Mouse (Mus musculus) right cerebral cortex, adult 2 months (tissue): ENCODE data around the gene Zfp513.
"Not testable (repeated sequence)": the region's sequence is repeated elsewhere in the genome, so short reads cannot be mapped to it uniquely, and the experiment has no call there.

Source experiments
- DNase-seq, 2 experiments: peaks; one replicate each; pipeline ENCODE4 v3.0.0; 2021 to 2022; ENCODE audit warnings: low spot score in 2 of 2

Zfp513 gene

DNA sequence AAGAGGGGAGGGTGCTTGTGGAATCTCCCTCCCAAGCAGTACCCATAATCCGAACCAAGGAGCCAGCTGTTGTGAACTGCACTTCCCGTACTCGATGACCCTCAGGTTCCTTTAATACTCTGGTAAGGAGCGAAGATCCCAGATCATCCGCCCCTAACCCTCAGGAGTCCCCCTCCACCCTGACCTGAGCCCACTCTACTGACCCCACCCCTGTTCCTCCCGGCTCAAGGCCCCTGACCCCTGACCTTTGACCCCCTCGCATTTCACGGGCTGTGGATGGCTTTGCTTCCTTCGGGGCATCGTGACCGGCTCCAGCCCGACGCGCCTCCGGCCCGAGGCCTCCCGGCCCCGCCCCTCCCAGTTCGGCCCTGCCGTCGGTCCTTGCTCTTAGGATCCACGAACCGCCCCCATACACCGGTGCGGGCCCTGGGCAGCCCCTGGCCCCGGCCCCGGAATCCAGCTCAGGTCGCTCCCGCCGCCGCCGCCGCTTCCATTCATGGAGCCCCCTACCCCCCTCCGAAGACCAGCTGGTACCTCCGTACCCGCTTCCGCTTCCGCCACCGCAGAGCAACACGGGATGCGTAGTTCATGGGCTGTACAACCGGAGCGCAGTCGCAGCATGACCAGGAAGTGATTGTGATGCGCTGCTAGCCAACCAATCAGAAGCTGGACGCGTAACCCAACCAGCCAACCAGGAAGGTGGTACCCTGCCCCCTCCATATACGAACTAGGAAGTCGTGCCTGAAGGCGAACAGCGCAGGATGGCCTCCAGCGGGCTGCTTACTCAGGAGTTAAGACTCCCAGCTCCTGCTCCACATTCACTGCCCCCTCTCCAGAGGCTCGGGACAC, at the start of gene Zfp513:
Gene Zfp513 (minus strand): TSS at position 562 of the 849 bp plus-strand sequence.
- peak; percentile 97 to 98 for DNase-seq

DNA sequence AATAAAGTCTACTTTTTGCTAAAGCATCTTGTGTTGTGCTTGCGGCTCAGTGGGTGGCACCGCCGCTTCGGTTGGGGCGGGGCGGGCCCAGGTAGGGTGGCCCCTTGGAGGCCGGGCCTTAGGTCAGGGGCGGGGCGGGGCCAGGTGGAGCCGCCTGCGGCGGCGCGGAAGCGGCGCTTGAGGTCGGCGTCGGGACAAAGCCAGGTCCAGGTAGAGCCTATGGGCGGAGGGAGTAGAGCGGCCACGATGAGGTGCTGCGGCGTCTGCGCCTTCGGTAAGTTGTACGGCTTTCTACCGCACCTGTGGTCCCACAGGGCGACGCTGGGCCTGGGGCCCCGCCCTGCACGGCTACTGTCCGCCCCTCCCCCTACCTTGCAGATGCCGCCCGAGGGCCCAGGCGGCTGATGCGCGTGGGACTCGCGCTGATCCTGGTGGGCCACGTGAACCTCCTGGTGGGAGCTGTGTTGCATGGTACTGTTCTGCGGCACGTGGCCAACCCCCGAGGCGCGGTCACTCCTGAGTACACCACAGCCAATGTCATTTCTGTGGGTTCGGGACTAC, 49.5 kb upstream of the Zfp513 start, which contains the start of gene Krtcap3:
Gene Krtcap3 (plus strand): TSS at position 151 of the 561 bp plus-strand sequence.
- DNase-seq: no peak

DNA sequence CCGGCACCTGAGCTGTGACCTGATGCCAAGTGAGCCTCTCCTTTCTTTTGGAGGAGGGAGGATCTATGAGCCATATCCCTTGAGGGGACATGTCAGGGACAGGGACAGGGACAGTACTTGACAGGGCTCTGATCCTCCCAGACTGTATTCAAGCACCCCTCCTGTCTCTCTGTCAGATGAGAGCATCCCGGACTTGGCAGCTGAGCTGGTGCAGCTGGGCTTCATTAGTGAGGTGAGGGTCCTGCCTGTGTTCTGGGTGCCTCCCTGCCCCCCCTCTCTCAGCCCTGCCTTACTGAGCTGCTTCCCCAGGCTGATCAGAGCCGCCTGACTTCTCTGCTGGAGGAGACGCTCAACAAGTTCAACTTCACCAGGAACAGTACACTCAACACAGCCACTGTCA, 48.6 kb upstream of the Zfp513 start:
- DNase-seq: no peak

DNA sequence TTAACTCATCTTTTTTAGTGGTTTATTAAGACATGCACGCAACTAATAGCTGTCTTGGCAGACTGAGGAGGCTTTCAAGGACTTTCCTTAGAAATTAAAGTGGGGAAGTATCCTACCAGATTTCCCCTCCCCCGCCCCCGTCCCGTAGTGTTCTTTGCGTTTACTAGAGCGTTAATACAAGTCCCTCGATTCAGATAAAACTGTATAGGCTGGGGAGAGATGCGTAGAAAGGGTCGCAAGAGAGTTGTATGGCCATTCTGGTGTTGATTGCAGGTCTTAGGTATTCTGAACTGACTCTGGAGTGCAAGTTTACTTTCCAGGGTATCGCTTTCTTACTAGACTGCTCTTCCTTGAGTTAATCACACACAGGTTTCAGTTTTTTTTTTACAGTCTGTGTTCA, 40.1 kb upstream of the Zfp513 start:
- DNase-seq: no peak

DNA sequence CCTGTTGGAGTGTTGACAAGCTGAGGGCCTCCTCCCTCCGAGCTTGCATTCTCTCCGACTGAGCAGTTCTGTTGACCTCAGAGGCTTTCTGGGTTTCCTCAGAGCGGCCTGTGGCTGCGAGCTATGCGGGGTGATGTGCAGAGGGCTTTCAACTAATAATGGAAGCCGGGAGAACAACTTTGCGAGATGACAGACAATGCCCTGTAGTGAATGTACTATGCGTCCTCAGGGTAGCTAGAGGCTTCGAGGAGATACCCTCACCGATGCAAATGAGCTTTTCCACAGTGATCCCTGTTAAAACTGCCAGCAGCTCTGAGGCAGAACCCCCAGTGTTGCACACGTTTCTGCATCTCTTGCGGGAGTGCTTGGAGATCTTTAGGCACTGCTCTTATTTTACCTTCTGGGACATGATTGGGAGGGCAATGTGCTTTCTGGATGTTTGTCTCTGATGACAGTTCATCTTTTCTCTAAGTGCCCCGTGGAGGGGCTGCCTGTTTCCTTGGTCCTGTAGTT, 39.5 kb upstream of the Zfp513 start:
- no peak for DNase-seq

DNA sequence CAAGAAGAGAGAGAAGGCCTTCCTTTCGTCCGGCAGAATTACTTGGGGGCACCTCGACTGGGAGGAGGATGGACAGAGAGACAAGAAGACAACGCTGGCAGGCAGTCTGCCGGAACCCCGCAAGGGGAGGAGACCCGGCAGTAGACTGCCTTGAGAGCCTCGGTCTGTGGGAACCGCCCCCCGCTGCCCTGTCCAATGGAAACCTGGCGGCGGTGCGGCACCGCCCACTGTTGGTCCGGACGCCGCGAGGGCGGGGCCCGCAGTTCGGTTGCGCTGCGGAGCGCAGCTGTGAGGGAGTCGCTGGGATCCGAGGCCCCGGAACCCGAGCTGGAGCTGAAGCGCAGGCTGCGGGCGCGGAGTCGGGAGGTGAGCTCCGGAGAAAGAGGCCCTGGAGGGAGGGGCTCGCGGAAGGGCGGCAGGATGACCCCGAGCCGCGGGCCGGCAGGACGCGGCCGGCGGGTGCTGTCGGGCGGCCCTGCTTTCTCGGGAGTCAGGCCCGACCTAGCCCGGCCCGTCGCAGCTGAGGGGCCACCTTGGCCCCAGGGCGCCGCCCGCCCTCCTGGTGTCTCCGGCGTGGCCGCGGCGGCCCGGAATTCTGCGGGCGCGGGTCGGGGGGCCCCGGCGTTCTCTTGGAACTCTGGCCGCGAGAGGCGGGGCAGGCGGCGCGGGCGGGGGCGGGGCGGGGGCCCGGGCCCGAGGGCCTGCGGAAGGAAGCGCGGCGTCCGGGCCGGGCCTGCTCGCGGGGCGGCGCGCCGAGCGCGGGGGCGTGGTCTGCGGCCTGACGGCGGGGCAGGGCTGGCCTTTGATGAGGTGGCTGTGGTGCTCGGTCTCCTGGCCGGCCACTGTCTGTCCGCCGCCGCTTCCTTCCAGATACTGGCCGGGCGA, 38.8 kb upstream of the Zfp513 start, which contains the start of the genes Nrbp1 and Gm9970:
Gene Nrbp1 (plus strand): TSS at position 228 of the 885 bp plus-strand sequence.
Gene Gm9970 (minus strand): TSS at position 596 of the 885 bp plus-strand sequence.
- peak; percentile 93 to 95 for DNase-seq

DNA sequence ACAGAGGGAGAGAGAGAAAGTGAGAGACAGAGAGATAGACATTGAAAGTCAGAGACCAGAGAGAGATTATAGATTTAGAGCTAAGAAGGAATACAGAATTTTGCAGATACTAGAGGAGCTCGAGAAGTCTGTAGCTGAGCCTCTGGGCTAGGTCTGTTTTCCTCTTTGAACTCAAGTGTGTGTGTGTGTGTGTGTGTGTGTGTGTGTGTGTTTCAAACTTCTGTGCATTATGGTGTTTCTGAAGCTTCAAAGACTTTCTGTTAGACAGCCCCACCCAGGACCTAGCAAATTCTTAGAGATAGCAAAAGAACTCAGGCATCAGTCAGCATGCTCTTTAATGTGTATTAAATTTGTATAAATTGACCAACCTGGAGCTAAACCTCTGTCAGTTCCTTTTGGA, 24.5 kb upstream of the Zfp513 start:
- DNase-seq: no peak

DNA sequence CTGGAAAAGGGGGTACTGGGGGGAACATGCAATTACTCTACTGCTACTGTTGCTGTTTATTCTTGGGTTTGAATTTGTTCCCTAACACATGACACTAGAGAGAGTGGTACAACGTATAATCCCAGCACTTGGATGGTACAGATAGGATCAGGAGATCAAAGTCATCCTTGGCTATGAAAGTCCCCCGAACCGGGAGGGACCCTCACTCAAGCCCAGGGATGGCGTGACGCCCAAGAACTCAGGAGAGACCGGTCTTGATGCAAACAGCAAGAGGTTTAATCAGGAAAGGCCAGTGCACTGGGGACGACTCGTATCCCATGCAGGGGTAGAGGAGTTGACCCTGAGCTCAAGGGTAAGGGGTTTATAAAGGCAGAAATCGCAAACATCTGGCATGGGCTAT, 20.6 kb upstream of the Zfp513 start:
- DNase-seq: no peak

DNA sequence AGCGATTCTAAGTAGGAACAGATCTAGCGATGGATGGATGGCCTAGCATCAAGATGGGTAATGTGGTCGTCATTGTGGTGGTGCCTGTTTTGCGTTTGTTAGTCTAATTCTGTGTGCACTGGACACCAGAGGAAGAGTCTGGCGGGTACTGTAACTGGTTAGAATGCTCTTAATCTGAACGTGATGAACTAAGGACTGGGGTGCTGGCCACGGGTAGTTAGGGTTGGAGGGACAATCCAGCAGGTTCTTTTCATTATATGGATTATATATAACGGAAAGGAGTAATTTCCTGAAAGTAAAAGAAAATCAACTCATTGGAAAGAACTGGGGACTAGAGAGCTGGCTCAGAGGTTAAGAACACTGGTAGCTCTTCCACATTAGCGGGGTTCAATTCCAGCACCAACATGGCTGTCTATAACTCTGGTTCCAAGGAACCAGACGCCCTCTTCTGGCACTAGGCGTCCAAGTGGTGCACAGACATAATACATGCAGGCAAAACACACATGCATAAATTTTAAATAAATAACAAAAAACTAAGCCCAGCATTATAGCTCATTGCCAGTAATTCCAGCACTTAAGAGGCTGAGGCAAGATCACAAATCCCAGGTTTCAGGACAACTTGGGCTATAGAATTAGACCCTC, 19.3 kb upstream of the Zfp513 start:
- DNase-seq: peak in 1 of 2 experiments; percentile 39

DNA sequence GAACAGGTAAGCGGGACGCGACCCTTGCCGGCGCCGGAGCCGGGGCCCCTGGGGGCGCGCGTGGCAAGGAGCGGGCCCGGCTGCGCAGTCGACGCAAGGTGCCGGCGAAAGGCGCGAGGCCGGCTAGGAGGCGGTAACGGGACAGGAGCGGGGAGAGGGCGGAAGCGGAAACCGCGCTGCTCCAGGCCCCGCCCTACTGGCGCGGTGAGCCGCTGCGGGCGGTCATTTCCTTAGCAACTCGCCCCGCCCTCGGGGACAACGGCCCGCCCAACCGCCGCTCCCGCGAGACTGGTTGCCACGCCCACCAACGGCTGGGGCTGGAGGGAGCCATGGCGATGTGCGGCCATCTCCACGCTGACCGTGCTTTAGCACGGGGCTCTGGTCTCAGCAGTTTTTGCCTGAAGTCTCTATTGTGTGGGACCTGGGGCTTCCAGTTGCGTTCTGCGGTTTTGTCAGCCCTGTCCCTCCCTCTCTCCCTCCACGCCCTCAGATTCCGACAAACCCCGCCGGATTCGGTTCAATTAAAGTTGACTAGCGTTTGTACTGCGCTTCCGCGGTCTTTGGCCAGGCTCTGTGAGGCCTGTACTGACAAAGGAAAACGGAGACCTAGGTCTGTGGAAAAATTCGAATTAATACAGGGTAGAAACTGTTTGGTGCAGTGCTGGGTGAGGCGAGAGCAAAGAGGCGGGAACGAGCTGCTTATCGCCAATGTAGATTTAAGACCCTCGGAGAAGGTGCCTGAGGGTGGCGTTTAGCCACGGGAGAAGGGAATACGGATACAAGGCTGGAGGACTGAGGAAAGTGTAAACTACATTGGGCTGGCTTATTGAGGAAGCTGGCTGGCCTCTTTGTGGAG, 18.6 kb upstream of the Zfp513 start, which contains the start of gene Ppm1g:
Gene Ppm1g (minus strand): TSS at position 240 of the 856 bp plus-strand sequence.
- DNase-seq: peak; percentile 94 to 95

DNA sequence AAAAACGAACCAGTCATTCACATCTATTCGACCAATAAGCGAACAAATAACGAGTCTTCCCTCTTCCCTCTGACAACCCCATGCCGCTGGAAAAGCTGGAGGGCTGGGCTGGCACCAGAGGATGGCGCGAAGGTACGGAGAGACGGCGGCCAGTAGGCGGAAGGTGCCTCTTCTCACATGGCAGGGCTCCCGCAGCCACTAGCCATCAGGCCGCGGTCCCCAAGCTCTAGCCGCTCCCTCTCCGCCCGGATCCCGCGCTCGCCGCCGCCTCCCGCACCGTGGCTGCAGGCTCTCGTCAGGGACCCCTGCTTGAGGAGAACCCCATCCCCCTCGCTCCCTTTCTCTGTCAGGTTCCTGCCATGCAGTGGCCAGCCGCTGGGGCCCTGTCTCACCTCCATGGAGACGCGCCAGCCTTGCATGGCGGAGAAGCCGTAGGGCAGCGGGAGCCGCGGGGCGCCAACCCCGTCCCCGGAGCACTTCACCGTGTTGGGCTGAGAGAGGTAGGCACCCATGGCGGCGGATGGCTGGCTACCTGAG, 17.9 kb upstream of the Zfp513 start:
- peak; percentile 56 to 57 for DNase-seq

DNA sequence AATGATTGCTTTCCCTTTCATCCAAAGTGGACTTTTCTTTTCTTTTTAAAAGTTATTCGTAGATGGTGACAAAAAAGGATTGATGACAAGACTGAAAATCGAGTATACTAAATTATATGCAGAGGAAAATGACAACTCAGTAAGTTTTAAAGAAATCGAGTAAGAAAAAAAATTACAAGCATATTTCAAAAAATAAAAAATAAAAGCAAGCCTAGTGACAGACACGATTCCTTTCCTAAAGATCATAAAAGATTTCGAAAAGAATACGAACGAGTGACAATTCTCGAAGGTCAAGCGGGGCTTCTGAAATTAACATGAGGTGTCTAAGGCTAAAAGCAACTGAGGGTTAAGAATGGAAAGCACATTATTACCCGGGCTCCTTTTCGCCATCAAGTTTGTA, 17.4 kb upstream of the Zfp513 start:
- DNase-seq: no peak

DNA sequence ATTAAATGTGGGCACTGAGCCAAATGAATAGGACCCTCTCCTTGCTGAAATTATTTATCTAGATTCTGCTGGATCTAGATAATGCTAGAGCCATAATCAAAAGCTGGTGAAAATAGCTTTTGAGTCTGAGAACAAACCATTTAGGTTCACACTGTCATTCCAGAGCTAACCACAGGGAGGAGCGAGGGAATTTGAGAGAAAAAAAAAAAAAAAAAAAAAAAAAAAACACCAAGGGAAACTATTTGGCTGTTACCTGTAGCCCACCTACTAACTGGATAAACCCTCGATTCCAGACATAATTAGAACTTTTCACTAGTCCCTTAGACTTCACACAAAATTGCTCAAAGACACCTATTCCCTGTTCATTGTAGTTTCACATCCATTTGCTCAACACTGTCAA, 17.0 kb upstream of the Zfp513 start:
- DNase-seq: no peak

DNA sequence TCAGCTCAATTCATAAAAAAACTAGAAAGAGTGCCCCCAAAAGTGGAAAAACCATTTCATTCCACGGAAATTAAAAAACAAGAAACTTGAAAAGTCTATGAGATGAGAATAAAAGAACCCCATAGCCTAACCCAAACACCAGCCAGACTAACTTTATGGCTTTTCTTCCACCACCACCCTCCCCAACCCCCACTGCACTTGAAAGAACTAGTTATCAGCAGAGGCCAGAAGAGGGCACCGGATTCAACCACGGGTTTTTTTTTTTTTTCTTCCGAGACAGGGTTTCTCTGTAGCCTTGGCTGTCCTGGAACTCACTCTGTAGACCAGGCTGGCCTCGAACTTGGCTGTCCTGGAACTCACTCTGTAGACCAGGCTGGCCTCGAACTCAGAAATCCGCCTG, 16.2 kb upstream of the Zfp513 start:
- no peak for DNase-seq

DNA sequence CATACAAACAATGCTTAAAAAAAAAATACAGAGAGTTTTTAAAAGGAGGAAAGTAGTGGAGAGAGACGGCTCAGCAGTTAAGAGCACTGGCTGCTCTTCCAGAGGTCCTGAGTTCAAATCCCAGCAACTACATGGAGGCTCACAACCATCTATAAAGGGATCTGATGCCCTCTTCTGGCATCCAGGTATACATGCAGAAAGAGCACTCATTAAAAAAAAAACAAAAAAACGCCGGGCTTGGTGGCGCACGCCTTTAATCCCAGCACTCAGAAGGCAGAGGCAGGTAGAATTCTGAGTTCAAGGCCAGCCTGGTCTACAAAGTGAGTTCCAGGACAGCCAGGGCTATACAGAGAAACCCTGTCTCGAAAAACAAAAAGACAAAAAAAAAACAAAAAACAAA, 14.5 kb upstream of the Zfp513 start:
- not testable (repeated sequence) for DNase-seq

DNA sequence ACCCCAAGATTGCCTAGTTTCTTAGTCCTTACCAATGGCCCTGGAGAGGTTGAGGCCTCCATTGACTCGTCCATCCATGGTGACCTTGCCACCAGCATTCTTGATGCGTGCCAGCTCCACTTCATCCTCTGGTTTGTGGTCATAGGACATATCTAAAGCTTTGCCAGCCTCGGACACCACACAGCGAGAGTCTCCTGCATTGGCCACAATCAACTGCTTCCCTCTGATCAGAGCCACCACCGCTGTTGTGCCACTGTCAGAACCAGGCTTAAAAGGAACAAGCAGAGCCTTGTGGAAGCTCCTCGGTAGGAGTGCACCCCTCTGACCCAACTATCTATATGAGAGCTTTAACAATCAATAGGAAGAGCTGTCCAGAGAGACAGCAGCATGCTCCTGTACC, 2.3 kb upstream of the Zfp513 start:
- no peak for DNase-seq

DNA sequence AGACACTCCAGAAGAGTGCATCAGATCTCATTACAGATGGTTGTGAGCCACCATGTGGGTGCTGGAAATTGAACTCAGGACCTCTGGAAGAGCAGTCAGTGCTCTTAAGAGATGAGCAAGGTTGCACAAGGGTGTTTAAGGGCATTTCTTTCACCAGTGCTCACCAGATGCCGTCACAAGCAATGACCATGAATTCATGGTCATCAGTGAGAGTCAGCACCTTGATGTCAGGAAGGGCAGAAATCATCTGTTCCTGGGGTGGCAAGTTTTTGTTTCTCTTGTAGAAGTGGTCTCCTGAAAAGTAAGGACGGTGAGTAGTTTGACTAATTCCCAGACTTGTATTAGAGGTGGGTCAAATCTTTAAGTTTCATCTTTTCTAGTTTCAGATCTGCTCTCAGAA, 1.8 kb upstream of the Zfp513 start:
- no peak for DNase-seq

DNA sequence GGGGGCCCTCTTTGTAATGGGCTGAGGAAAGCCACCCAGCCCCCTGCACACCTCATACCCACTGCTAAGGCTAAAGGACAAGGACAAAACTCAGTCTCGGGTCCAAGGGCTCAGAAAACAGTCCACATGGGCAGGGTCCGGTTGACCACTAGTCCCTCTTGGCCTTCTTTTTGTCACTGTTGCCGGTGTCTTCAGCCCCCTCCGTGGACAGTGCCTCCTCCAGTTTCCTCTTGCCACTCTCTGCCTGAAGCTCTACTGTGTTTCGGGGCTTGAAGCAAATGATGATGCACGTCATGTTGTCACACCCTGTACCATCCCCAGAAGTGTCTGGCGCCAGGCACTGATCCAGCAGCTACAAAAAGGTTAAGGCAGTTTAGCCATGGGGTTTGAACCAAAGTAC, 830 bp upstream of the Zfp513 start:
- no peak for DNase-seq

DNA sequence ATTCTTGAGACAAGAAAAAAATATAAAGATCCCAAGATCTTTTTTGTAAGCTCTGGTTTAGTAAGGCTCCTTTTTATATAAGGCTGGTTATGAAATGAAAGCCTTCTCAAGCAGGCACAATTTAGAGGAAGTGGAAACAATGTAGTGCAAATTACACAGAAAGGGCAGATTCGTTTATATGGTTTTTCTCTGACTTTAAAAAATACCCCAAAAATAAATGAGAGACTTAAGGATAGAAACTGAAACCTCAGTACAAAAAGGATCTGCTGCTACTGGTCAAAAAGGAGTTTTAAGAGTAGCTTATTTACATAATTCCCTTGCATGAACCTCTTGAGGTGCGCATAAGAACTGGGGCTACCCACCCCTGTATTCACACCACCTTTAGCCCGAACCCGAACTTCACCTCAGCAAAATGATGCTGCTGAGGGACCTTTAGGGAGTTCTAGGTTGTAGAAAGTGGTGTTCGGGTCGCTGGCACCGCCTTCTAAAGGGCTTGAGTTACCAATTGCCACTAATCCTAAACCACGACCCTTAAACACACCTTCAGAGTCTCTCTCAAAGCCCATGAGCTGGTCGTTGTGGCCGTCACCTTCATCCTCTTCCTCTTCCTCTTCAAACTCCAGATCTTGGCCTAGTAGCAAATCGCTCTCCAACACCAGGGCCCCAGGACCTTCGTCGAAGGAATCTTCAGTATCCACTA, 911 bp downstream of the Zfp513 start:
- DNase-seq: no peak
